Mouse (Mus musculus): Measurements from ENCODE around the gene Mlc1.
A peak's percentile ranks its signal among the peaks of the same experiment; 100 is the strongest.

Gene Mlc1

DNA sequence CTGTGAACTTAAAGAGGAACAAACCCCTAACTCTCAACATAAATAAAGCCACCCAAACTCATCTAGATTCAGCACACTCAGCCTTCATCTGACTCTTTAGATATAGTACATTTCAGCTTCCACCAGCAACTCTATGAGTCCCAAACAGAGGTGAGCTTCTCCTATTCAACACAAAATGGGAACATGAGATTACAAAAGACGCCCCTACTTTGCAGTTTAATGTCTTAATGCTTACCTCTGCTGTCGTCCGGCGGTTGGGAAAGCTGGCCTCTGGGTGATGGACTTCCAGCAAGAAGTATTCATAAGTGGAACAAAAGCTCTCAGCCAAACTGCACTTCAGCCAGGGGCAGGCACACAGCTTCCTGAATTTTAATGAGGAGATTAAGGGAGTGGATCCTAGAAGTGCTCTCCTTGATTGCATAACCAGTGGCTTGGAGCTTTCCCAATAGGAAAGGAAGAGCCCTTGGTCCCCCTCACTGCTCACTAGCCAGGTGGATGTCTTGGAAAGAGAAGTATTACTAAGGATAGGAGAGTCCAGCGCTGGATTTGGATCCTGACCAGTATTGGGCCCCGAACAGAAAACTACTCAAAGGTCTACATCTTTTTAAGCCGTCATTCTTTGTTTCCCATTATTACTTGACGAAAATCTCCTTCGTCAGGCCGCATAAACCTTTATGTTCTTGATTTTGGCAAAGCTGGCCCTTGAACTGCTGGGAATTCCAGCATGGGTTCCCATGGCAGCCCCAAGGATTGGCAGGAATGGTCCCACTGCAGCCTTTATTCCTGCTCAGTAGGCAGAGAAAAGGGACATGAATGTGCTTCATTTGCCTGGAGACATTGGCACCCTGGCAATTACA is at the start of gene Mlc1:
TSS of gene Mlc1 (minus strand) at position 727 of the 857 bp plus-strand sequence.
- DNase-seq (ENCODE audit: low read depth, low spot score), result no peak

GRCm38 (mm10) chr15:89020492-89020891 is 41.7 kb upstream of the Mlc1 start:
- no peak for DNase-seq (ENCODE audit: low read depth, low spot score)

DNA sequence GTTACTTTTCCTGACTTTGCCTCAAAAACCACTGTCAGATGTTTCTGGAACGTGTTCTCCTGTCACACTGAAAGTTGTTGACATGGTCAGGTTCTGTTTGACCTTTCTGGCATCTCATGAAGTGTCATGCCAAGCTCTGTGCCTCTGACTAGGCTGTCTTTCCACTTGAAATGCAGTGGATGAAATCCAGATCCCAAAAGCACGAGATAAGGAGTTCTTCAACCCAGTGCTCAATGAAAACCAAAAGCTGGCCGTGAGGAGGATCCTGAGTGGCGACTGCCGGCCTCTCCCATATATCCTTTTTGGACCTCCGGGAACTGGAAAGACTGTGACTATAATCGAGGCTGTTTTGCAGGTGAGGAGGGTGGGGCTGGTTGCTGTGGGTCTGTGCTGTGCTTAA is 41.3 kb upstream of the Mlc1 start:
- no peak for DNase-seq (ENCODE audit: low read depth, low spot score)

DNA sequence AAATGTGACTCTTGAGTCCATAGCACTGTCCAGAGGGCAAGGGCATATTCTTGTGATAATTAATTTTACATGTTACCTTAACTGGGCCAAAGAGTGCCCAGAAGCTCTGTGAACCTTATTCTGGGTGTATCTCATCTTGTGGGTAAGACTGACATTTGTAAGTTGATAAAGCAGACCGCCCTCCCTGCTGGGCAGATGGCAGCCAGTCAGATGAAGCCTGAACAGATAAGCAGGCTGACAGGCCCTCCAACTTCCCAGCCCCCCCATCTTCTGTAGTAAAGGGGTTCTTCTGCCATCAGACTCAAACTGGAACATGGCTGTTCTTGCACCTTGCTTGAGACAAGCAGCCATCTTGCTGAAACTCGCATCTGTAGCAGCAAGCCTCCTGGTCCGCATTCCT is 37.9 kb upstream of the Mlc1 start:
- no peak for DNase-seq (ENCODE audit: low read depth, low spot score)

- DNase-seq (ENCODE audit: low read depth, low spot score), result peak; percentile 17
These were observed 29.0 kb upstream of the Mlc1 start for GRCm38 (mm10) chr15:89007781-89008180.

DNA sequence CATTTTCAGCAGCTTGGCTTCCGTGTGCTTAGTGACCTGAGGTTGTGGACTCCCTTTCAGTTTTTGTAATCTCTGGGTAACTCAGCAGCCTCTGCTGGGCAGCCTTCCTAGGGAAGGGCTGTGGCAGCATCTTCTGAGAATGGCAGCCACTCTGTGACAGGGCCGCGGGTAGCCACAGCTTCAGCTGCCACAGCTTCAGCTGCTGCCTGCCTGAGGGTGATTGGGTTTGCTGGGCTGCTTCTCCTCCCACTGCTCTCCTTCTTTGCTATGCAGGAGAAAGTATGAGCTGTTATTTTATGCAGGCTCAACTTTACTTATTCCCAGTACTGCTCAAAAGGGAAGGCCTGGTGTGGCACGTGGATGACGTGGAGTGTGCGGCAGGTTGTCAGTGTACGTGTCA is 28.2 kb upstream of the Mlc1 start:
- no peak for DNase-seq (ENCODE audit: low read depth, low spot score)

GRCm38 (mm10) chr15:89001245-89001644 is 22.4 kb upstream of the Mlc1 start:
- no peak for DNase-seq (ENCODE audit: low read depth, low spot score)

DNA sequence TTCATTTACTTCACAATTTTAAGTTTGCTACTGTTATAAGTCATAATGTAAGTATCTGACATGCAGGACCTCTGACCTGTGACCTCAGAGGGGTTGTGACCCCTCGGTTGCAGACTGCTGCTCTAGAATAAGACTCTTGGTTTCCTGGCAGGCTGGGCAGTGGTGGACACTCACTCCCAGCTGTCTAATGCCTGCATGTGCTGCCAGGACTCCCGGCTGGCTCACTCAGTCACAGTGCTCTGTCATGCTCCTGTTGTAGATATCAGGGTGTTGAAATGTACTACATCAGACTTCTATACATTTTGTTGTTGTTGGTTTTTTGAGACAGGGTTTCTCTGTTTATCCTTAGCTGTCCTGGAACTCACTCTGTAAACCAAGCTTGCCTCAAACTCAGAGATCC is 21.6 kb upstream of the Mlc1 start:
- no peak for DNase-seq (ENCODE audit: low read depth, low spot score)

- peak; percentile 41 for DNase-seq (ENCODE audit: low read depth, low spot score)
These were observed 20.3 kb upstream of the Mlc1 start for GRCm38 (mm10) chr15:88999124-88999523.

GRCm38 (mm10) chr15:88998636-88999035 is 19.8 kb upstream of the Mlc1 start:
- no peak for DNase-seq (ENCODE audit: low read depth, low spot score)

DNA sequence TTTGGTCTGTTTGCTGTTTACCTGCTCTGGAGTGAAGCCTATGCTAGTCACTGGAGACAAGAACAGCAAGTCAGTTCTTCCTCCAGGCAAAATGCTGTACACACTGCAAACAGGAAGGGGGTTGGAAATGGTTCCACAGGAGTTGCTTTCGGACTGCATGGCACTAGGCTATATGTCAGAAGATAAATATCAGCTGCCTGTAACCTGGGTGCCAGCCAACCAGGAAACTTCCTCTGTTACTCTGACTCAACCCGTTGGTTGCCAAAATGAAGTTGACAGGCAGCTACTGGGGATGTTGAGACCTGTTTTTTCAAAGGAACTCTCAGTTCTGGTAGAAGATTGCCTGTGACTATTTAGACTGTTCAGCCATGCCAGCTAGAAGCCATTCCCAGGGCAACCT is 10.4 kb upstream of the Mlc1 start:
- DNase-seq (ENCODE audit: low read depth, low spot score), result peak; percentile 80

- DNase-seq (ENCODE audit: low read depth, low spot score), result no peak
These were observed 3.8 kb upstream of the Mlc1 start, which contains the start of gene Mov10l1 for GRCm38 (mm10) chr15:88982534-88983079. Gene Mov10l1 (plus strand): TSS chr15:88982909.

DNA sequence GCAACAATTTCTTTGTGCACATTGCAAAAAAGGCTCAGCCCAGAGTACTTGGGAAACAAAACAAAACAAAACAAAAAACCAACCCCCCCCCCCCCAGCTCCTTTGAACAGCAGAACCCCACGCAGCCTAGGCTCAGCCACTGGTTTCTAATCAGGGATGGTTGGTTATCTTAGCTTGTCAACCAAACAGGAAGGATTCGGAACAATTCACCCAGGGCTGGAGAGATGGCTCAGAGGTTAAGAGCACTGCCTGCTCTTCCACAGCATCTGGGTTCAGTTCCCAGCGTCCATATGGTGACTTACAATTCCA is 285 bp upstream of the Mlc1 start:
- DNase-seq (ENCODE audit: low read depth, low spot score), result no peak

- DNase-seq (ENCODE audit: low read depth, low spot score), result no peak
These were observed 6.5 kb downstream of the Mlc1 start for GRCm38 (mm10) chr15:88972300-88972699.

- no peak for DNase-seq (ENCODE audit: low read depth, low spot score)
These were observed 14.7 kb downstream of the Mlc1 start for GRCm38 (mm10) chr15:88964070-88964578.

DNA sequence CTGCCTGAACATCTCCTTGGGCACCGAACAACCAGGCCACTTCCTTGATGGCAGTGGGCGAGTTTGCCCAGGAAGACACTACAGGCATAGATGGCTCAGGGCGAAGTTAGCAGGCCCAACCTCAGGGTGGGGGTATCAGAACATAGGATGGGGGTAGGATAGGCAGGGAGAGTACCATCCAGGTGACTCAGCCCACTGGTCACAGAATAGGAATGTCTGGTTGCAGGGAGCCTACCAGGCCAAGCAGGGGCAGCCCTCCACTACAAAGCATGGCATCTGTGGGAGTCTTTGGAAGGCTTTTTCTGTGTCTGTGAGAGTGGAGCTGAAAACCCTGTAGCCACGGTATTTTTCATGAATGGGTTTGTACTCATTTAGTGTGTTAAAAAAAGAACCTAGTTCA is 21.3 kb downstream of the Mlc1 start:
- DNase-seq (ENCODE audit: low read depth, low spot score), result peak; percentile 76

GRCm38 (mm10) chr15:88955342-88955741 is 23.5 kb downstream of the Mlc1 start:
- DNase-seq (ENCODE audit: low read depth, low spot score), result no peak

DNA sequence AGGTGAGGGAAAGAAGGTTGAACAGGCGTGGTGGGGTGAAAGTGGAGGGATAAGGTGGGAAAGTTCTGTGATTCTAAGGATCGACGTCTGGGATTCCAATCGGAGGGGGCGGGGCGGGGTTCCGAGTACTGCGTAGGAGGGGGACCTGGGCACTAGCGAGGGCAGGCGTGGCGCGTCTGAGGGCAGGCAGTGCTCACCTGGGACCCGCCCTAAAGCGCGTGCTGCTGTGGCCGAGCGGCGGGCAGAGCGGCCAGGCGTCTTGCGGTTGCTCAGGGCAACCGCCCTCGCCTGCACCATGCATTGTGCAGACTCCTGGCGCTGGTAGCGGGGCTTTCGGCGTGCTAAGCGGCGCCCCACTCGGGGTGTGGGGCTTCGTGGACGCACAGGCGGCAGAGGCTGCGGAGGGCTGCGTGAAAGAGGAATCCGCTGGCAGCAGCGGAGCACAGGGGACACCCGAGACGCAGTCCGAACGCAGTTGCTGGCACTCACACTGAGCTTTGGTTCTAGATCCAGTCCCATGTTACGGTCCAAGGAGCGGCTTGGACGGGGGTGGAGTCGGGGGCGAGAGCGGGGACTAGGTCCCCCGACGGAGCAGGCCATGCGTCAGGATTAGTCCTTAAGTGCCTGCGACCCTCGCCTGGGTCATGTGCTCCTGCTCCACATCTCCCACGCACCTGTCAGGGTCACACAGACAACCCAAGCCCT is 24.3 kb downstream of the Mlc1 start, which contains the start of gene Ttll8:
TSS of gene Ttll8 (minus strand) at position 51 of the 705 bp plus-strand sequence.
- no peak for DNase-seq (ENCODE audit: low read depth, low spot score)

- DNase-seq (ENCODE audit: low read depth, low spot score), result no peak
These were observed 27.6 kb downstream of the Mlc1 start for GRCm38 (mm10) chr15:88951246-88951645.

DNA sequence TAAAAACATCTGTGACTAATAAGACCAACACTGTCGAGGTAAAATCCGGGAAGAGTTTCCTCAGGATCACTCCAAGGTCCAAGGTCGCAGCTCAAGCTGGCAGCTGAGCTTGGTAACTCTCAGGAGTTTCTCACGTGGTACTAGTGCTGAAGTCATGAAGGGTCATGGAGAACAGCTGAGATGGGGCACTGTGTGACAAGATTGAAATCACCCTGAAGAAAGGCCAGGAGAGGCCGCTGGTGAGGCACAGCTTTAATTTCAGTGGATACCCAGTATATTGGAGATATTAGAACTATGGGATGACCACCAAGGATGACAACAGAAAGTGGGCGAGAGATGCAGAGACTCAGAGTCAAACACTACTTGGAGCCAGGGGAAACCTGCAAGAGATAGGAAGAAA is 32.0 kb downstream of the Mlc1 start:
- DNase-seq (ENCODE audit: low read depth, low spot score), result no peak

- DNase-seq (ENCODE audit: low read depth, low spot score), result peak; percentile 56
These were observed 34.8 kb downstream of the Mlc1 start for GRCm38 (mm10) chr15:88943896-88944551.

- no peak for DNase-seq (ENCODE audit: low read depth, low spot score)
These were observed 36.0 kb downstream of the Mlc1 start for GRCm38 (mm10) chr15:88942783-88943182.
